Mouse (Mus musculus): ENCODE results near the gene Akap2.

GRCm38 (mm10) chr4:57801986-57802385 lies 84.5 kb downstream of the Akap2 start:
- TF ChIP-seq CTCF (IDR thresholded peaks at IDR 0.05; ENCODE audit: low read depth, low read length): no peak
- no peak for TF ChIP-seq GATA1 (IDR thresholded peaks at IDR 0.05; ENCODE audit: borderline replicate concordance, low read length)
